Mouse (Mus musculus): Measurements from ENCODE around the gene Snapc4. TPM values are rescaled to one million over a fixed set of nuclear protein-coding genes. Genes with fewer than 3 reads are reported as not detected.

The Snapc4 gene
- polyA plus RNA-seq, 1 experiment from 2014 or later, result 7.4 TPM

DNA sequence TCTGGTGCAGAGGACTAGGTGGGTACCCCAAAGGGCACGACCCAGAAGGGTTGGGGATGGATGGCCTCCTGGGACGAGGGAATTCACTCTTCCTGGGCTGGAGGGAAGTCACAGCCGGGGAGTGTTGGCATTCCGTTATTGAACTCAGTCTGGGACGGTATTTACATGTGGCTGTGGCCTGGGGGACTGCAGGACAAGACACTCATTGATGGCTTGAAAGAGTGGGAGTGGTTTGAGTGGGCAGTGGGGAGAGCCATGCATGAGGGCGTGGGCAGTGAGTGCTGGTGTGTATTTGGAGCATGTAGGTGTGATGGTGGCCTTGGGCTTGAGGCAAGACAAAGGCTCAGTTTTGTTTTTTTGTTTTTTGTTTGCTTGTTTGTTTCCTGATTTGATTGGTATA is 49.8 kb downstream of the Snapc4 start:
- H3K36me3 ChIP-seq (ENCODE audit: control insufficient read depth, insufficient read depth, low read length), result peaks cover 9% of the 10 kb centered on the region; the same call in 1 of the 2 replicates
- H3K9me3 ChIP-seq (ENCODE audit: control insufficient read depth, low read length), result no peaks in the 10 kb centered on the region
- H3K4me1 ChIP-seq (replicated peaks; ENCODE audit: control insufficient read depth, insufficient read depth), result no peaks in the 10 kb centered on the region
- H3K4me2 ChIP-seq (replicated peaks; ENCODE audit: low read depth), result no peak overlapping the region
- no peak for ATAC-seq (ENCODE audit: low FRiP score, low TSS enrichment)
- WGBS, result 70% methylated on average over 6 of the region's 6 CpGs
- TF ChIP-seq EP300 (optimal IDR thresholded peaks at IDR 0.05) (no peak), CTCF (IDR thresholded peaks at IDR 0.05; ENCODE audit: low read depth) (no peak)
- no peak for DNase-seq (ENCODE audit: low spot score)
- no peak overlapping the region for H3K9ac ChIP-seq (ENCODE audit: low read length)
- no peaks in the 10 kb centered on the region for H3K27me3 ChIP-seq (ENCODE audit: control insufficient read depth, insufficient read depth, low read length)
- no peak overlapping the region for H3K4me3 ChIP-seq (ENCODE audit: low read depth, low read length)
- no peak overlapping the region for H3K27ac ChIP-seq (replicated peaks)

DNA sequence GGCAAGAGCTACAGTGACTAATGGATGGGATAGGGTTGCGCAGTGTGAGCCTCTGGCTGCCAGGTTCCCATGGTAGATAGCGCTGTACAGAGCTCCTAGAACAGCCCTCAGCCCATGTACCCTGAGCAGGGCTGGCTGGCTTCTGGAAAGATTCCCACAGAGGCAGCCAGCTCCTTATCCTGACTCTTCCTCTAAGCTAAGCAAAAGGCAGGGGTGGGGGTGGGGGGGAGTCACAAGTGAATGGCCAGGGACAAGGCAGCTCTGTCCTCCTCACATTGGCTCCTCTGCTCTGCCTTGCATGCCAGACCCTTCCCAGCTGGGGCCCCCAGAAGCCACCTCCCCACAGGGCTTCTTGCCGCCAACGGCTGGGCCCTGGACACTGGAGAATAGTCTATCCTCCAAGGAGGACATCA is 50.4 kb downstream of the Snapc4 start:
- H3K27ac ChIP-seq (replicated peaks), result no peak overlapping the region
- TF ChIP-seq EP300 (optimal IDR thresholded peaks at IDR 0.05), result no peak
- no peak for TF ChIP-seq CTCF (IDR thresholded peaks at IDR 0.05; ENCODE audit: low read depth)
- DNase-seq (ENCODE audit: low spot score), result no peak
- H3K4me1 ChIP-seq (replicated peaks; ENCODE audit: control insufficient read depth, insufficient read depth), result no peaks in the 10 kb centered on the region
- ATAC-seq (ENCODE audit: low FRiP score, low TSS enrichment), result 0 out of 2 replicates have a peak, but pooled peaks have one; percentile 38
- no peaks in the 10 kb centered on the region for H3K27me3 ChIP-seq (ENCODE audit: control insufficient read depth, insufficient read depth, low read length)
- no peak overlapping the region for H3K4me2 ChIP-seq (replicated peaks; ENCODE audit: low read depth)
- 87% methylated on average over 4 of the region's 4 CpGs for WGBS
- no peak overlapping the region for H3K4me3 ChIP-seq (ENCODE audit: low read depth, low read length)
- no peak overlapping the region for H3K9ac ChIP-seq (ENCODE audit: low read length)
- peaks cover 9% of the 10 kb centered on the region; the same call in 1 of the 2 replicates for H3K36me3 ChIP-seq (ENCODE audit: control insufficient read depth, insufficient read depth, low read length)
- no peaks in the 10 kb centered on the region for H3K9me3 ChIP-seq (ENCODE audit: control insufficient read depth, low read length)

DNA sequence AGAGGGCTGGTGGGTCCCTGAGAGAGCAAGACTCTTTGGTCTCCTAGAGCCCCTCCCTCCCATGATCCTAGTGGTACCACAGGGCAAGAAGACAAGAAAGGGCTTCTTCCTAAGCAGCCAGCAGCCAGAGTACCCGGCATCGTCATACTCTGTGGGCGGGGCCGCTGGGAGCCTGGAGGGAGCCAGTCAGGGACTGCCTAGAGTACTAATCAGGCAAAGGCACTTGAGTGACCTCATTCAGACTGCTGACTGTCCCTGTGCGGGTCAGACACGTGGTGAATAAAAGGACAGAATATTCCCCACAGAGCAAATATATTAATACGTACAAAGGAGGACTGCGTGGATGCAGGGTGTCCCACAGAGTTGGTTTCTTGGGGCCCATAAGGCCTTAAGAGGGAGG is 51.1 kb downstream of the Snapc4 start:
- ATAC-seq (ENCODE audit: low FRiP score, low TSS enrichment) (peak; percentile 81), DNase-seq (ENCODE audit: low spot score) (peak; percentile 77)
- H3K9me3 ChIP-seq (ENCODE audit: control insufficient read depth, low read length), result no peaks in the 10 kb centered on the region
- no peak overlapping the region for H3K9ac ChIP-seq (ENCODE audit: low read length)
- peaks cover 9% of the 10 kb centered on the region; the same call in 1 of the 2 replicates for H3K36me3 ChIP-seq (ENCODE audit: control insufficient read depth, insufficient read depth, low read length)
- H3K27ac ChIP-seq (replicated peaks), result no peak overlapping the region
- no peak overlapping the region for H3K4me3 ChIP-seq (ENCODE audit: low read depth, low read length)
- no peaks in the 10 kb centered on the region for H3K4me1 ChIP-seq (replicated peaks; ENCODE audit: control insufficient read depth, insufficient read depth)
- no peak overlapping the region for H3K4me2 ChIP-seq (replicated peaks; ENCODE audit: low read depth)
- H3K27me3 ChIP-seq (ENCODE audit: control insufficient read depth, insufficient read depth, low read length), result no peaks in the 10 kb centered on the region
- TF ChIP-seq CTCF (IDR thresholded peaks at IDR 0.05; ENCODE audit: low read depth) (no peak), EP300 (optimal IDR thresholded peaks at IDR 0.05) (no peak)
- WGBS, result 59% methylated on average over 8 of the region's 8 CpGs

DNA sequence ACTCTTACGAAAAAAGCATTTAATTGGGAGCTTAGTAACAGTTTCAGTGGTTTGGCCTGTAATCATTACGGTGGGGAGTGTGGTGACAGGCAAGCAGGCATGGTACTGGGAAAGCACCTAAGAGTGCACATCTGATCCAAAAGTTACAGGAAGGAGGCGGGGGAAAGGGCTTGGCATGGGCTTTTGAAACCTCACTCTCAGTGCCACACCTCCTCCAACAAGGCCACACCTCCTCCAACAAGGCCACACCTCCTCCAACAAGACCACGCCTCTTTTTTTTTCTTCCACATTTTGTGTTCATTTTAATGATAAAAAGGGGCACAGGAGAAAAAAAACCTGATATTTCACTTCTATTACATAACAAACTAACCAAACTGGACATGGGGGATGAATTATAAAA is 52.6 kb downstream of the Snapc4 start:
- no peaks in the 10 kb centered on the region for H3K9me3 ChIP-seq (ENCODE audit: control insufficient read depth, low read length)
- no peaks in the 10 kb centered on the region for H3K27me3 ChIP-seq (ENCODE audit: control insufficient read depth, insufficient read depth, low read length)
- H3K4me1 ChIP-seq (replicated peaks; ENCODE audit: control insufficient read depth, insufficient read depth), result no peaks in the 10 kb centered on the region
- no peak for DNase-seq (ENCODE audit: low spot score)
- peaks cover 13% of the 10 kb centered on the region; the same call in 1 of the 2 replicates for H3K36me3 ChIP-seq (ENCODE audit: control insufficient read depth, insufficient read depth, low read length)
- ATAC-seq (ENCODE audit: low FRiP score, low TSS enrichment), result no peak
- no peak overlapping the region for H3K9ac ChIP-seq (ENCODE audit: low read length)
- WGBS, result 78% methylated on average over 4 of the region's 4 CpGs
- no peak overlapping the region for H3K4me2 ChIP-seq (replicated peaks; ENCODE audit: low read depth)
- H3K27ac ChIP-seq (replicated peaks), result no peak overlapping the region
- TF ChIP-seq CTCF (IDR thresholded peaks at IDR 0.05; ENCODE audit: low read depth), result no peak
- TF ChIP-seq EP300 (optimal IDR thresholded peaks at IDR 0.05), result no peak
- H3K4me3 ChIP-seq (ENCODE audit: low read depth, low read length), result no peak overlapping the region

DNA sequence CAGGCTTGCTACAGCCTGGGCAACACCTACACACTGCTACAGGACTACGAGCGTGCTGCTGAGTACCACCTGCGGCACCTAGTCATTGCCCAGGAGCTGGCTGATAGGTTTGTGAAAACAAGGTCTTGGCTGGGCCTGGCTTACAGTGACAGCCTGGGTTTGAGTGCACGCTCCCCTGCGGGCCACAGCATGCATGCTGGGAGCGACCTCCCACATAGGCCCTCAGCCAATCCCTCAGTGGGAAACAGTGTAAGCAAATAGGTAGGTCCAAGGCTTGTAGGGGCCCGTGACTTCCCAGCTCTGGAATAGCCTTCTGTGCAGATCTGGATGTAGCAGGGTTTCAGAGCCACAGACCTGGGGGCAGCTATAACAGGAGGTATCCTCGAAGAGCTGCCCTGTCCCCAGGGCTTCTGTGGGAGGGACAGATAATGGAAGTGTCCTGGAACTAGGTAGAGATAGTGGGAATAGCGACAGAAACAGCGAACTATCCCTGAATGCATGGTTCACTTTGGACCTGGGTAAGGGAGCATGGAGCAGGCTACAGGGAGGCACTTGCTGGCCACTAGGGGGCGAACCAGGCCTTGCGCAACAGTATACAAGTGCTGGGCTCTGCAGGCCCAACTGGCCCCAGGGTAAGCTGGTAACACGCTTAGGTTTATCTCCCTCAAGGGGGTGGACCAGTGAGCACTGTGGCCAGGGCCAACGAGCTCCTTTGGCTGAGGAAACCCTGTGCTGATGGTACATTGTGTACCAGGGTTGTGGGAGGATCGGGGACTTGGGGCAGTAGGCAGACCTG is 54.9 kb downstream of the Snapc4 start:
- TF ChIP-seq EP300 (optimal IDR thresholded peaks at IDR 0.05) (no peak), CTCF (IDR thresholded peaks at IDR 0.05; ENCODE audit: low read depth) (peak; percentile 98)
- DNase-seq (ENCODE audit: low spot score), result peak; percentile 87
- ATAC-seq (ENCODE audit: low FRiP score, low TSS enrichment), result peak; percentile 90
- Histone ChIP-seq H3K27ac (replicated peaks) (no peak overlapping the region), H3K4me2 (replicated peaks; ENCODE audit: low read depth) (no peak overlapping the region), H3K4me3 (ENCODE audit: low read depth, low read length) (no peak overlapping the region), H3K4me1 (replicated peaks; ENCODE audit: control insufficient read depth, insufficient read depth) (no peaks in the 10 kb centered on the region), H3K9ac (ENCODE audit: low read length) (no peak overlapping the region), H3K36me3 (ENCODE audit: control insufficient read depth, insufficient read depth, low read length) (peaks cover 8% of the 10 kb centered on the region; the same call in 1 of the 2 replicates), H3K27me3 (ENCODE audit: control insufficient read depth, insufficient read depth, low read length) (no peaks in the 10 kb centered on the region), H3K9me3 (ENCODE audit: control insufficient read depth, low read length) (no peaks in the 10 kb centered on the region)
- 61% methylated on average over 15 of the region's 15 CpGs for WGBS

DNA sequence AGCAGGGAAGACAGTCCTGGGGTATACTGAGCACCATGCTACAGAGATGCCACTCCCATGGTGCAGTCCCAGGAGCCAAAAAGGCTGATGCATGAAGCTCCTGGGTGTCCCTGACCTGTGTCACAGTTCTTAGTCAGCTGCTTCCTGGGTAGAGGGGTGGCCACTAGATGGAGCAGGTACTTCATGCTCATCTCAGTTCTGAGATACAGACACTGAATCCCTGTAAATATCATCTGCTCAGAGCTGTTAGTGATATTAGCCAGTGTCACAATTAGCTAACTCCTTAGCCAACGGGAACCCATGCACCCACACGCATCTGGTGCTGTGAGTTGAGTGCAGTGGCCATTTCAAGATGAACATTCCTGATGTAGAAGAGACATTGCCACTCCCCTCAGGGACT is 55.5 kb downstream of the Snapc4 start:
- no peaks in the 10 kb centered on the region for H3K27me3 ChIP-seq (ENCODE audit: control insufficient read depth, insufficient read depth, low read length)
- no peak overlapping the region for H3K27ac ChIP-seq (replicated peaks)
- H3K4me1 ChIP-seq (replicated peaks; ENCODE audit: control insufficient read depth, insufficient read depth), result no peaks in the 10 kb centered on the region
- ATAC-seq (ENCODE audit: low FRiP score, low TSS enrichment) (no peak), DNase-seq (ENCODE audit: low spot score) (no peak)
- no peak overlapping the region for H3K9ac ChIP-seq (ENCODE audit: low read length)
- H3K9me3 ChIP-seq (ENCODE audit: control insufficient read depth, low read length), result no peaks in the 10 kb centered on the region
- peaks cover 8% of the 10 kb centered on the region; the same call in 1 of the 2 replicates for H3K36me3 ChIP-seq (ENCODE audit: control insufficient read depth, insufficient read depth, low read length)
- no peak for TF ChIP-seq EP300 (optimal IDR thresholded peaks at IDR 0.05)
- peak; percentile 74 for TF ChIP-seq CTCF (IDR thresholded peaks at IDR 0.05; ENCODE audit: low read depth)
- WGBS, result 75% methylated on average over 2 of the region's 2 CpGs
- no peak overlapping the region for H3K4me2 ChIP-seq (replicated peaks; ENCODE audit: low read depth)
- no peak overlapping the region for H3K4me3 ChIP-seq (ENCODE audit: low read depth, low read length)
